Mouse (Mus musculus) forebrain, embryonic 10.5 days (tissue): ENCODE data around the gene Htt. TPM values are rescaled to one million over a fixed set of nuclear protein-coding genes. Genes with fewer than 3 reads are reported as not detected.
"Not testable (repeated sequence)": the region's sequence is repeated elsewhere in the genome, so short reads cannot be mapped to it uniquely, and the experiment has no call there.

Experiments
- DNase-seq: peaks from one replicate; pipeline ENCODE4 v3.0.0-alpha.2; 2017; ENCODE audit warnings: low spot score; ENCODE audit errors: extremely low spot score
- H3K27ac ChIP-seq: fragments of 300-500 bp; sonication (generic); 2 replicates; pipeline ENCODE4 v1.5.1; 2016; ENCODE audit warnings: mild to moderate bottlenecking
- H3K27me3 ChIP-seq: fragments of 300-500 bp; sonication (generic); 2 replicates; pipeline ENCODE4 v1.6.1; 2016; ENCODE audit warnings: mild to moderate bottlenecking; ENCODE audit not compliant: poor library complexity, severe bottlenecking
- H3K36me3 ChIP-seq: fragments of 300-500 bp; sonication (generic); replicated peaks from 2 replicates; pipeline ENCODE4 v1.6.1; 2016; ENCODE audit warnings: mild to moderate bottlenecking, moderate library complexity
- H3K4me1 ChIP-seq: fragments of 300-500 bp; sonication (generic); 2 replicates; pipeline ENCODE4 v1.6.1; 2016
- H3K4me3 ChIP-seq: fragments of 300-500 bp; sonication (generic); 2 replicates; pipeline ENCODE4 v1.5.1; 2016; ENCODE audit warnings: mild to moderate bottlenecking, moderate library complexity
- H3K9me3 ChIP-seq: fragments of 300-500 bp; sonication (generic); 2 replicates; pipeline ENCODE4 v1.6.1; 2016; ENCODE audit warnings: mild to moderate bottlenecking, moderate library complexity
- WGBS: fragments of 180-500 bp; shearing (Covaris S2); methylation state at CpG from one replicate; pipeline ENCODE4 v1.1.7; 2016; 5-methylcytosine and 5-hydroxymethylcytosine counted together
- polyA plus RNA-seq: library from polyadenylated mRNA; unstranded; fragments of >200 nt; fragmentation: Nextera tagmentation; extraction: Ambion mirVana; gene quantifications from 2 replicates; pipeline ENCODE4 v1.2.1, GENCODE M21; 2016

Gene Htt
- 16.5 and 19.2 TPM in 2 replicates for polyA plus RNA-seq

- Histone ChIP-seq H3K27me3 (peaks cover 5% of the 10 kb centered on the region; the same call in 1 of the 2 replicates), H3K36me3 (peaks cover 13% of the 10 kb centered on the region), H3K27ac (peak within 1 kb of the TSS; percentile 95), H3K9me3 (no peaks in the 10 kb centered on the region; the same call in 1 of the 2 replicates), H3K4me1 (peaks cover 20% of the 10 kb centered on the region), H3K4me3 (peak within 1 kb of the TSS; percentile 100)
- under 1% methylated on average over 35 of the region's 35 CpGs for WGBS
- DNase-seq = peak; percentile 96
Measured at GRCm38 (mm10) chr5:34761509-34761908, at the start of gene Htt. TSS of gene Htt (plus strand) at chr5:34761740.

GRCm38 (mm10) chr5:34714371-34714770 is 47.2 kb upstream of the Htt start:
- H3K27ac ChIP-seq, H3K27me3 ChIP-seq, H3K4me1 ChIP-seq, DNase-seq, H3K4me3 ChIP-seq, H3K9me3 ChIP-seq, H3K36me3 ChIP-seq: not testable (repeated sequence)
- 88% methylated on average over 3 of the region's 3 CpGs for WGBS

GRCm38 (mm10) chr5:34714816-34715215 is 46.7 kb upstream of the Htt start:
- Histone ChIP-seq H3K4me3 (no peak overlapping the region), H3K27me3 (no peaks in the 10 kb centered on the region), H3K27ac (no peak overlapping the region), H3K36me3 (no peaks in the 10 kb centered on the region), H3K4me1 (0 out of 2 replicates have a peak, but pooled peaks cover 3% of the 10 kb centered on the region), H3K9me3 (no peaks in the 10 kb centered on the region)
- 87% methylated on average over 5 of the region's 5 CpGs for WGBS
- DNase-seq = no peak

- no peaks in the 10 kb centered on the region for H3K27me3 ChIP-seq
- no peaks in the 10 kb centered on the region for H3K36me3 ChIP-seq
- no peak for DNase-seq
- H3K4me1 ChIP-seq = no peaks in the 10 kb centered on the region
- H3K4me3 ChIP-seq = no peak overlapping the region
- H3K9me3 ChIP-seq = no peaks in the 10 kb centered on the region
- H3K27ac ChIP-seq = no peak overlapping the region
Measured at GRCm38 (mm10) chr5:34729141-34729540, 32.4 kb upstream of the Htt start.

GRCm38 (mm10) chr5:34730255-34730654 is 31.3 kb upstream of the Htt start:
- H3K27me3 ChIP-seq = no peaks in the 10 kb centered on the region
- H3K27ac ChIP-seq = no peak overlapping the region
- H3K9me3 ChIP-seq = no peaks in the 10 kb centered on the region
- H3K4me1 ChIP-seq = no peaks in the 10 kb centered on the region
- no peak overlapping the region for H3K4me3 ChIP-seq
- H3K36me3 ChIP-seq = no peaks in the 10 kb centered on the region
- WGBS = 71% methylated on average over 1 of the region's 1 CpGs
- no peak for DNase-seq

DNA sequence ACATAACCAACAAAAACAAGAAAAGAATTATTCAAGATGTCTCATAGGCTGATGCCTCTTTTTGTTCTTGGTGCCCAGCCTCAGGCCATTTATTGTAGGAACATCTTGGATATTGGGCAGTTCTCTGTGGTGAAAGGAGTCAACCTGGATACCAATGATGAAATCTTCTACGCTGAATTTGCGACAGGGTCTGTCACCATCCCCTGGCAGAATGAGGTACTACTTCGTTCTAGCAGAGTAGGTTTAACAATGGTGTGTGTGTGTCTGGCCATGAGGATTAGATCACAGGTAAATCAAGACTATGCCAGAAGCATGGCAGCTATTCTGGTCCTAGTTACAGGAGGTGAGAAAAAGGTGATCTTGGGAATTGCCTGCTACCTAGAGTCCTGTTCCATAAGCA is 10.1 kb upstream of the Htt start:
- H3K4me1 ChIP-seq = no peaks in the 10 kb centered on the region
- H3K27ac ChIP-seq = no peak overlapping the region
- no peaks in the 10 kb centered on the region for H3K9me3 ChIP-seq
- DNase-seq = no peak
- WGBS = 50% methylated on average over 3 of the region's 3 CpGs
- no peaks in the 10 kb centered on the region for H3K27me3 ChIP-seq
- H3K4me3 ChIP-seq = no peak overlapping the region
- no peaks in the 10 kb centered on the region for H3K36me3 ChIP-seq

DNA sequence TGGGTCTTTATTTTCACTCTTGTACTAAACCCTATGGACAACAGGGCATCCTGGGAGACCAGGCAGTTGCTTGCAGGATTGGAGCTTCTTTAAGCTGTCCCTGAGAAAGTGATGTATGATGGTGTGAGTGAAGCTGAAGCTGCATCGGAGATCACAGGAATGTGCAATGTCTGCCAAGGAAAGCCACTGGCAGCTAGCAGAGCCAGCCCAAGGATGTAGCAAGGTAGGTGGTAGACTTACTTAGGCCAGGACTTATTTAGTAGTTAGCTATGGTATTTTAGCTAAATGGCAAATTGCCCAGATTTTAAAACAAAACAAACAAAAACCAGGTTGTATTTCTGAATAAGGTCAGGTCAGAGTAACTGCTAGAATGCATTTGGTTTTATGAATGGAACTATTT is 2.8 kb upstream of the Htt start:
- Histone ChIP-seq H3K36me3 (0 out of 2 replicates have a peak, but pooled peaks cover 2% of the 10 kb centered on the region), H3K4me1 (peaks cover 20% of the 10 kb centered on the region), H3K27me3 (peaks cover 5% of the 10 kb centered on the region; the same call in 1 of the 2 replicates), H3K9me3 (no peaks in the 10 kb centered on the region; the same call in 1 of the 2 replicates), H3K4me3 (no peak overlapping the region), H3K27ac (no peak overlapping the region)
- WGBS = 87% methylated on average over 1 of the region's 1 CpGs
- DNase-seq = no peak

GRCm38 (mm10) chr5:34760850-34761508 is 561 bp upstream of the Htt start:
- Histone ChIP-seq H3K4me3 (peak overlapping the region; percentile 100), H3K4me1 (peaks cover 20% of the 10 kb centered on the region), H3K27ac (peak overlapping the region; percentile 95), H3K27me3 (peaks cover 5% of the 10 kb centered on the region; the same call in 1 of the 2 replicates), H3K9me3 (no peaks in the 10 kb centered on the region; the same call in 1 of the 2 replicates), H3K36me3 (peaks cover 13% of the 10 kb centered on the region)
- 1% methylated on average over 19 of the region's 19 CpGs for WGBS
- no peak for DNase-seq

GRCm38 (mm10) chr5:34761934-34762611 is 533 bp downstream of the Htt start:
- H3K27me3 ChIP-seq = peaks cover 5% of the 10 kb centered on the region; the same call in 1 of the 2 replicates
- peaks cover 20% of the 10 kb centered on the region for H3K4me1 ChIP-seq
- H3K4me3 ChIP-seq = peak overlapping the region; percentile 100
- peak overlapping the region; percentile 95 for H3K27ac ChIP-seq
- no peaks in the 10 kb centered on the region; the same call in 1 of the 2 replicates for H3K9me3 ChIP-seq
- under 1% methylated on average over 51 of the region's 54 CpGs for WGBS
- peak; percentile 59 for DNase-seq
- peaks cover 13% of the 10 kb centered on the region for H3K36me3 ChIP-seq

GRCm38 (mm10) chr5:34771818-34772217 is 10.3 kb downstream of the Htt start:
- no peaks in the 10 kb centered on the region for H3K27me3 ChIP-seq
- no peak overlapping the region for H3K4me3 ChIP-seq
- WGBS = 91% methylated on average over 3 of the region's 3 CpGs
- DNase-seq = no peak
- peaks cover 6% of the 10 kb centered on the region; the same call in 1 of the 2 replicates for H3K9me3 ChIP-seq
- H3K4me1 ChIP-seq = no peaks in the 10 kb centered on the region
- peaks cover 11% of the 10 kb centered on the region for H3K36me3 ChIP-seq
- H3K27ac ChIP-seq = no peak overlapping the region

DNA sequence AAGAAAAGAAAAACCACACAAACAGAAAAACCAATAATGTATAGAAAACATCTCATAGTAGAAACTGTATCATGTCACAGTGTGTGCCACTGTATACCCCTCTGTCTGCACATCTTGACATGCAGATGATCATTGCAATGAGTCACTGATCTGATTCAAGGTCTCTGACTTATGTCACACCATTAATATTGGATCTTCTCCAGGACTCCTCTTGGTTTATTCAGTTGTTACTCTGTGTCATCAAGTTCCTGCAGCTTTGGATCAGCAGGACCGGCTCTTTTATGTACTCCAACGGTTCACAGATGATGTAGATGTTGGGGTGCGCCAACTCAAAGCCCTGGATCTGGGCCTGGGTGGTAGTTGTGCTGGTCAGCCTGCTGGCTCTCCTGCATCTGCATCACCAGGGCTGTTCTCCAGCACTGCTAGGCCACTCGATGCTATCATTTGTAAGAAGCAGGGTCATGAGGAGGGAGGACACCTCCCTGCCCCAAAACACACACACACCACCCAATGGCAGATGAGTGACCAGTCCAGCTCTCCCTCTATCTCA is 11.2 kb downstream of the Htt start:
- Histone ChIP-seq H3K9me3 (peaks cover 6% of the 10 kb centered on the region; the same call in 1 of the 2 replicates), H3K4me3 (no peak overlapping the region), H3K36me3 (peaks cover 11% of the 10 kb centered on the region), H3K4me1 (no peaks in the 10 kb centered on the region), H3K27ac (no peak overlapping the region), H3K27me3 (no peaks in the 10 kb centered on the region)
- no peak for DNase-seq
- 90% methylated on average over 4 of the region's 4 CpGs for WGBS

GRCm38 (mm10) chr5:34773392-34773791 is 11.9 kb downstream of the Htt start:
- Histone ChIP-seq H3K27me3 (no peaks in the 10 kb centered on the region), H3K4me1 (no peaks in the 10 kb centered on the region), H3K27ac (no peak overlapping the region), H3K36me3 (peaks cover 11% of the 10 kb centered on the region), H3K9me3 (peaks cover 6% of the 10 kb centered on the region; the same call in 1 of the 2 replicates), H3K4me3 (no peak overlapping the region)
- 94% methylated on average over 2 of the region's 2 CpGs for WGBS
- no peak for DNase-seq

DNA sequence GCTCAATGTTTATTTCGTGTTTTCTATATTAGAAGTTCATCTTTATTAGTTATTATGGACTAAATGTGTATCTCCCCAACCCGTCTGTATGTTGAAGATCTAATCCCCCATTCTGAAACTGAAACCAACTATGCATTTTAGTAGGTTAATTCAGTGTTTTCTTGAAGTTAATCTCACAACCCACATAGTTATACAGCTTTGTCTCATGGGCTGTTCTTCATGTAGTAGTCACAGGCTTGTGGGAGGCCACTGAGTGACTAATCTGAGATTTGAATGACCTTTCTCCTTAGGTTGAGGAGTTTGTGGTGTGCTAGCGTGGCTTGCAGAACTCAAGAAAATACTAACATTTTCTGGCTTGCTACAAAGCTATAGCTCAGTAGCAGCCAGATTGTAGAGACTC is 23.5 kb downstream of the Htt start:
- Histone ChIP-seq H3K36me3 (peaks cover 52% of the 10 kb centered on the region), H3K4me3 (no peak overlapping the region), H3K9me3 (no peaks in the 10 kb centered on the region), H3K27me3 (no peaks in the 10 kb centered on the region), H3K27ac (no peak overlapping the region), H3K4me1 (no peaks in the 10 kb centered on the region)
- 94% methylated on average over 3 of the region's 3 CpGs for WGBS
- DNase-seq = no peak
